Mouse (Mus musculus): ENCODE data around the gene Emc6.

Emc6 gene

DNA sequence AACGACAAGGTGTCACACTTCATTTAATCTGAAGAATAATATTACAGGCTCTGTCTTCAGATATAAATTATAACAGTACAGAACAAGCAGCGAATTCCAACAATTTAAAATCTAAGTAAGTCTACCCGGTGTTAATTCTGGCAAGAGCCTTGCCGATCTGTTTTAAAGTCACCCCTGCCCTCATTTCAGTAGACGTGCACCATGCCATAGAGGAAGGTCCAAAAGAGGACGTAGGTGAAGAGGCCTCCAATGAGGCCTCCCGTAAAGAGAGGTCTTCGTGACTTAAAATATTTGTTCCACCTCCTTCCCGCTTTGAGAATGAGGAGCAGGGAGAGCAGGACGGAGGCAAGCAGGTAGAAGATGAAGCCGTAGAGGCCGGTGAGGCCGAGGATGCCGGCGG is 651 bp downstream of the Emc6 start:
- DNase-seq (ENCODE audit: low read depth): no peak

DNA sequence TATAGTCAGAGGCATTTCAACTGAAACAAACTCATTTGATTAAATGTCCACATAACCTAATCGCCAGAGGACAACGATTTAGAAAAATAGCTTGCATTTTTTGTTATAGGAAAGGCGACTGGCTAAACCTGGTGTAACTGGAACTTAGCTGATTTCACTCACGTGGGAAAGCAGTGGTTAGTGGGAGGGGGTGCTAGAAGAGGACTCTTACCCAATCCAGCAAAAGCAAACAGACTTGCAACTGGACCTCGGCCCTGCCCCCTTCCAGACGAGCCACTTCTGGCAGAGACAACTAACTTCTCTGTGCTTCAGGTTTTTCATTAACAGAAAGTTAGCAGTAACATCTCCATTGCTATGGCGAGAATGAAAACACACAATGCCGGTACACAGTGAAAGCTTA is 1.2 kb downstream of the Emc6 start:
- no peak for DNase-seq (ENCODE audit: low read depth)

DNA sequence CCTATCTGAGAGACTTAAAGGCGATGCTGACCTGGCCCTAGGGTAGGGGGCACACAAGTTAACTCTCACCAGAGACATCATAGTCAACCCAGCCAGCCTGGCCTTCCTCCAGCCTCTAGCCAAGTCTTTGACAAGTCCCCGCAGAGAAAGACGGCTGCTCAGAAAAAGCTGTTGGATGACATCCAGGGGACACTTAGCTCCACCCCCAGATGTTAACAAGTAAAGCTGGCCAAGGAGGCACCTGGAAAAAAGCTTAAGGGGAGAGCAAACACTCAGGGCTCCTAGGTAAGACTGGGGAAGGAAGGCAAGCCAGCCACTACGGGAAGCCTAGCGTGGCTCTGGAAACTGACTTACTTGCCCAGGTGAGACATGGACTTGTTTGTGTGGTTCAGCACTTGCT is 4.7 kb downstream of the Emc6 start:
- DNase-seq (ENCODE audit: low read depth): no peak

DNA sequence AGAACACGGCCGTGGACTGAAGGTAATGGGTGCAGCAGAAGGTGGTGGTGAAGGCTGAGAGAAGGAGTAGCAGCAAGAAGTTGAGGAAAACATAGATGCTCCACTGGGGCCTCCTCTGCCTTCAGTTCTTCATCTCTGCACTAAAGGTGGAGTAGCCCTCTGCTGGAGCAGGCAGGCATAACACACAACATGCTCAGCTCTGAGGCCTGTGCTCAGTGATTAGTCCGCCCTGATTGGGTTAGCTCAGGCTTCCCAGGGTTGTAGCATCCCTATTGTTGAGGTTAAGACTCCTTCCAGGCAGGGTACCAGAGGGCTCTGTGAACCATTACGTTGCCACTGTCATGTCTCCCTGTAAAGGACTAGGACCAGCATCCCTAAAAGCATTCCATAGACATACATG is 7.6 kb downstream of the Emc6 start:
- peak; percentile 60 for DNase-seq (ENCODE audit: low read depth)

DNA sequence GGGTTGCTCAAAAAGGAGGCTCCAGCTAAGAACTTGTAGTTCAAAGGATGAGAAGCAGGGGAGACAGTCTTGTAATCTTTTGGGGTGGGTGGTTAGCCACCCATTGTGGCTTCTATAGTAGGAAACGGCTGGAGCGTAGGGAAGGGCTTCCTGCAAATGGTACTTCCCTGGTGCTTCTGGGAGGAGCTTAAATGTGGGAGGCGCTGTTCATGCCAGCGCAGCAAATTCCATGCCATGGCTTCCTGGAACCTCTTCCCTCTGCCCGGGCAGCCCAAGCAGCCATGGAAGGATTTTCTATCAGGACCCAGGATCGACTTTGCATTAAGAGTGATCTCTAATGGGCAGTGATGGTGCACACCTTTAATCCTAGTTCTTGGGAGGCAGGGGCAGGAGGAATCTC is 8.3 kb downstream of the Emc6 start:
- no peak for DNase-seq (ENCODE audit: low read depth)

DNA sequence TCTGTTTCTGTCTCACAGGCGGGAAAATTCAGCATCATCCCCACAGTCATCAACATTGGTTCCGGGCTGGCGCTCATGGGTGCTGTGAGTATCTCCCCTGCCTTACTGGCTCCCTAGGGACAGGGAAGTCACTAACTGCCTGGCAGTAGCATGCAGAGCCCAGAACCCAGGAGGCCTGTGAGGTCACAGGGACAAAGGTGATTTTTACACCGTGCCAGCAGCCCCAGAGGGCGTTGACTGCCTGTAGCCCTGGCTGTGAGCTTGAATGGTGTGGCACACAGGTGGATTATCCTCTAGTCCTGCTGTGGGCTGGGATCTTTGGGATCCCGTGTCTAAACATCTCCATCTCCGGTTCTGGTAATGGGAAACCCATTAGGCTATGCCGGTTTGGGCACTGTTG is 8.8 kb downstream of the Emc6 start:
- no peak for DNase-seq (ENCODE audit: low read depth)

DNA sequence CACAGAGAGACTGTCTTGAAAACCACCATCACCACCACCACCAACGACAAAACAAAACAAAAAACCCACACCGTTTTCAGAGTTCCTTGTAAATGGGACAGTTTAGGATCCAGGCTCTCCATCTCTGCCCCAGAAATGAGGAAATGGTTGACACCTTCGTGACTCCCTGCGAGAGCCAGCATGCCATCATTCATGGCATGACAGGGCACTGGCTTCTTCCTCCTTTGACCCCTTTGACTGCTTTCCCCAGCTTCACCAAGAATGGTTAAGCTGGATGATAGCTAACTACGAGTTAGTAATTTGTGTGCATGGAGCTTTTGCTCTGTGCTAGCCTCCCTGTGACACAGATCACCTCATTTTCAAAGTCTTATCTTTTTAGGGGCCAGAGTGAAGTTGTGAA is 14.6 kb downstream of the Emc6 start:
- no peak for DNase-seq (ENCODE audit: low read depth)

DNA sequence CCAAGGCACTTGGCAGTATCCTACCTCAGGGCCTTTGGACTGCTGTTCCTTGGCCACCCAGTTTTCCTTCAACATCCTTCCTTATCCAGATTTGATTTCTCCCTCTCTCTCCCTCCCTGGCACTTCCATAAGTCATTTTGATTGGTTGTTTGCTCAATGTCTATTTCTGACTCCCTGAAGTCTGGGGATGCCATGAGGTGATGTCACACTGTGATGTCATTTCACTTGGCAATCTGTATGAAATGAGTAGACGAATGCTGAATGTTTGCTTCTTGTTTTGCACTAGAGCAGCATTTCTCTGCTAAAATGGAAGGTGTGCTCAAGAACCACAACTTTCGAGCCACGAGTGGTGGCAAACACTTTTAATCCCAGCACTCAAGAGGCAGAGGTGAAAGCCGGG is 15.2 kb downstream of the Emc6 start:
- no peak for DNase-seq (ENCODE audit: low read depth)

DNA sequence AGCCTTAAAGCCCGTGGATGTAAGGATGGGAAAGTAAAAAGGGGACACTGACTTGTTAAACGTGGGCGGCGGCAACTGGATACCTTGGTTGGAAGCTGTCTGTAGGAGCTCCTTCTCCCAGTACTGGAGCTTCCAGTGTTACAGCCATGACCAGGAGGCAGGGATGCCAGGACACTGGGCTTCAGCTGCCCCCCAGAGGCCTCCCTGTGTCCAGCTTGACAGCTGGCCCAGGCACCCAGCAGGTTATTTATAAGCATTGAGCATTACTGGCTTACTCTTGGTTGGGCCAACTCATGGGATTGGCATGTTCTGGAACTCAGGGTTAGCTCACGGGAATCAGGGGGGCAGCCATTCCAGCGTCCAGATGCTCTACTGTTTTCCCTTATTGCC is 16.0 kb downstream of the Emc6 start:
- no peak for DNase-seq (ENCODE audit: low read depth)

DNA sequence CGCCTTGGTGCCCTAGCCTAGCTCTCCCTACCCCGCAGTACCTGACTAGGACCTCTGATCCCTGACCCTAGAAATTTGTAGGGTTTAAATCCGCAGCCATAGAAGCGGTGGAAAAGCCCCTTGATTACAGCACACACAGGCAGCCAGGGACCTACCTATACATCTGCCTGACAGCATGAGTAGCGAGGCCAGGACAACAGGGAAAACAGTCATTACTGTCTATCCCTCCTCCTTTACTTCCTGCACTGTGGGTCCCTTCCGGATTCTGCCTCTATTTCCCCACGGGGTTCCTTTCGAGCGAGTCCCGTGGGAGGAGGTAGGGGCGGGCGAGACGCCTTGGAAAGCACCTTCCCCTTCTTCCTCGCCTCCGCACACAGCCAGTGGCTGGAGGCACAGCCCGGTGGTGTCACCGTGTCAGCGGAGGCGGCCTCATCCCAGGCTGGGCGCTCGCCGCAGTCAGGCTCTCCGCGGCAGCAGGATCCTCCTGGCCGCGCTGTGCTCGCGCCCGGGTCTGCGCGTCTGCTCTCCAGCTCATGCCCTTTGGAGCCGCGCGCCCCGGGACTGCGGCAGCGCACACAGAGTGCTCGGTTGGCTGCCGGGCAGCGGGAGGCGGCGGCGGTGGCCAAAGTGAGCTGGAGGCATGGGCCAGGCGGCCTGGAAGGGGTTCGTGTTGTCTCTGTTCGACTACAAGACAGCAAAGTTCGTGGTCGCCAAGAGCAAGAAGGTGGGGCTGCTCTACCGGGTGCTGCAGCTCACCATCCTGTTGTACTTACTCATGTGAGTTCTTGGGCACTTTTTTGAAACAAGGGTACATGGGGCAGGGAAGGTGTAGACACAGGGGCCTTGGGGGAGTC is 16.7 kb downstream of the Emc6 start, which contains the start of gene P2rx5:
TSS of gene P2rx5 (plus strand) at position 465 of the 854 bp plus-strand sequence.
- no peak for DNase-seq (ENCODE audit: low read depth)

DNA sequence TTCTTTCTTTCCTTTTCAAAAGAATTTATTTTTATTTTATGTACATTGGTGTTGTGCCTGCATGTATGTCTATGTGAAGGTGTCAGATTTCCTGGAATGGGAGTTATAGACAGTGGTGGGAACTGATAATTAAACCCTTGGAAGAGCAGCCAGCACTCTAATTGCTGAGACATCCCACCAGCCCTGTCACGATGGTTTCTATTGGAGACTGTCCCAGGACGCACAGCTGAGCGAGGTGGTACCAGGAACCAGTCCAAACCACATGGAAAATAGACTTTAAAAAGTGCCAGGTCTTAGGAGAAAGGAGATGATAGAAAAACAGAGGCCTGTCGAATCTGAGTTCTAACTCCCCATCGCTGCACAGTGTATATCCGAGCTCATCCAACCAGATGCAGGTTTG is 21.8 kb downstream of the Emc6 start:
- no peak for DNase-seq (ENCODE audit: low read depth)

DNA sequence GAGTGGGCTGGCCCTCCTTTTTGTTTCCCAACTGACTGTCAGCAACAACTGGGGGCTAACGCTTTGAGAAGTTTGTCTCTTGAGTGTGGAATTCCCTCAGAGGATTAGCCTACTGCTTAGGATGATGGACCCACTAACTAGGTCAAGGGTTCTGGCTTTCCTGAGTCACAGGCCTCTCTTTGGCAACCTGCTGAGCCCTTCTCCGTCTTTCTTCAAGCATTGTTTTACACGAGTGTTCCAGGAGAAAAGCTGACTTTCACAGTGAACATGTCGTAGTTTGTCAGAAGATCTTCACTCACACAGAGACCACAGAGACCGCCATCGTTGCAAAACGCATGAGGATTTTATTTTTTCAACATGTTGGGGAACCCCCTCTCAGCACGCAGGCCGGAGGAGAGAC is 28.6 kb downstream of the Emc6 start:
- DNase-seq (ENCODE audit: low read depth): no peak

DNA sequence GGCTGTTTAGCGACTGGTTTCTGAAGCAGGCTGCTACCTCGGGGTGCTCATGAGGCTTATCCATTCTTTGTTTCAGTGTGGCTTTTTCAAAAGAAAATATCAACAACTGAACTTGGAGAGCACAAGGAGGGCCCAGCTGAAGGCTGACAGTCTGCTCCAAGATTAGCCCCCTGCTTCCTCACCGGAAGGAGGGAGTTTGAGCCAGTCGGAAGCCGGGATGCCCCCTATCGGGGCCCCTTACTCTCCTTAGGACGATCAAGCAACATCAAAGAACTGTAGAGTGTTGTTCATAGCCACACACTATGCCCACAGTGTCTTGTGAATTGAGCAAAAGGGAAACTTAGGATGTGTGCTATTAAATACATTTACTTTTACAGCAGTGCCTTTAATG is 29.9 kb downstream of the Emc6 start:
- DNase-seq (ENCODE audit: low read depth): no peak

DNA sequence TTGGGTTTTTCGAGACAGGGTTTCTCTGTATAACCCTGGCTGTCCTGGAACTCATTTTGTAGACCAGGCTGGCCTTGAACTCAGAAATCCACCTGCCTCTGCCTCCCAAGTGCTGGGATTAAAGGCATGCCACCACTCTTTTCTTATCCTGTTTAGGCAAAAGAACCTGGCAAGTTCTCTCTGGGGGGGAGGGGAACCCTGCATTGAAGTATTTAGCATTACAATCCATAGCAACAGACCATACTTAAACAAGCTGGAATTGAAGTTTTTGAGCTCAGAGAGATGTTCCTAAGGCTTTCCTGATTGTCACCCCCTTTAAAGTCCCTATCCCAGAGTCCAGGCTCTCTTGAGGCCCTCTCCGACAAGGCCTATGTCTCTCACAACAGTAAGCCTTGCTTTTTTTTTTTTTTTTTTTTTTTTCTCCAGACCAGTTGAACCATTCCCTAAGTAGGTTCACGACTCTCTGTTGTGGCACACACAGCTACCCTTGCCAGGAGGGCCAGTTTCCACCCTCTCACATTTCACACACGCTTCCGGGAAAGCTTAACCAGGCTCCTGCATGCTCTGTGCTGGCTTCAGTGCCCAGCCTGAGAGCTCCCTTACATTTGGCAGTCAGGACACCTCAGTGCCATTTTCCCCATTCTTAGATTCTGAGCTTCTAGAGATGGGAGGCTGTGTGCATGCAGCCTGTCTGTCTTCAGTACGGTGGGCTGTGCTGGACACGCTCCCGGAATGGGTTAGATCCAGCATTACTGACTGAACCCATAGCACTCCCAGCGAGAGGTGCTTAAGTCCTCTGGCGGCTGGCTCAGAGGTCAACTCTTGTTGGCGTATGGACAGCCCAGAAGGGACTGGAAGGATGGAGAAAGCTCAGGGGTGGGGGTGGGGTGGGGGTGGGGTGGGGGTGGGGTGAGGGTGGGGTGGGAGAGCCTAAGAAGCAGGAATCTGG is 30.5 kb downstream of the Emc6 start:
- DNase-seq (ENCODE audit: low read depth): no peak

DNA sequence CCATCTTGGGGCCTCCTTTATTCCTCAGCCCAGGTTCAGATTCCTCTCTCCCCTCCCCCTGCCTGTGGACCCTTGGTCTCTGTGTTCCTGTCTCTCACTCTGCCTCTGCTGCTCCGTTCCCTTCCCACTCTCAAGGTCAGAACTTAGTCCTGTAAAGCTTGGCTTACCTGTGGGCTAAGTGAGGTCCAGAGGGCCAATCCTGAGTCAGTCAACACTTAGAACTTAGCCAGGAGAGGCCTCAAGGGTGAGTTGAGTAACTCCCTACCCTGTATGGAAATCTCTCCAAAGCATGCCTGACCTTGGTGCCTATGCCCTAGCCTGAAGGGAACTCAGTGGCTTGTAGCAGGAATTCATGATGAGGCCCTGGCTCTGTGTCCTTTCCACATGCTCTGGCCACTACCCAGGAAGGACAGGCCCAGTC is 32.6 kb downstream of the Emc6 start:
- no peak for DNase-seq (ENCODE audit: low read depth)

DNA sequence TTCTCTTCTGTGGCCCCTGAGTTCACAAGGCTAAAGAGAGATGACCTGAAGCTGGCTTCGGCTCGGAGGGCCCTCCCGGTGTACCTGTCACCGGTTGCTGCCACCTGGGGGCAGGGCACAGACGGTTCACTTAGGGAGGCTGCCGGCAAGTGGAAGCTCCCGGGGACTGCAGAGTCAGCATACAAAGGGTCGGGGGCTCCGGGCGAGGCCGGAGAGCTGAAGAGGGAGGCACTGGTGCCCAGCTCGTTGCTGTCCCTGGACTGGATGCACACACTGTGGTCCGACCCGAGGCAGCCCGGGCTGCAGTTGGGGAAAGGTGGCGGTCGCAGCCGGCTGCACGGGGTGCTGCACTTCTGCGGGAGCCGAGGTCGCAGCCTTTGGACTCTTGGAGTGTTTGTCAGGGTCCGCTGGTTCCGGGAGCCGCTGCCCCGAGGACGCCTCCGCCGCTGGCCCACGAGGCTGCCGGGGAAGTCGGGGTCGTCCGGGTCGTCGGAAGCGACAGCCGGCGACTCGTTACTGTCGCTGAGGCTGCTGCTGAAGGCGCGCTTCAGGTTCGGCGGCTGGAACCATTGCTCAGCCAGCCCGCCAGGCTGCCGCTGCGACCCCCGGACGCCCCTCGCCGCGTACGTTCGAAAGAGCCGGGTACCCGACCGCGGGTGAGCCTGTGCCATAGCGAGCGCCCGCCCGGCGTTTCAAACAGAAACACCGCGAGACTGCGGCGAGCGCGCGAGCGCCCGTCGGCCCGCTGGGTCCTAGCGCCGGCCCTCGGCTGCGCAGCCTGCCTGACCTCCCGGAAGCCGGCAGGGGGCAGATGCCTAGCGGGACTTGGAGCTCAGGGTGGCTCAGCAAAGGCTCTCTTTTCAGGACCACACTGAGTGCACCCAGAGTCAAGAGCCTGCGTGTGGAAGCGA is 39.0 kb downstream of the Emc6 start, which contains the start of gene Haspin:
TSS of gene Haspin (minus strand) at position 704 of the 911 bp plus-strand sequence.
- DNase-seq (ENCODE audit: low read depth): peak; percentile 80

DNA sequence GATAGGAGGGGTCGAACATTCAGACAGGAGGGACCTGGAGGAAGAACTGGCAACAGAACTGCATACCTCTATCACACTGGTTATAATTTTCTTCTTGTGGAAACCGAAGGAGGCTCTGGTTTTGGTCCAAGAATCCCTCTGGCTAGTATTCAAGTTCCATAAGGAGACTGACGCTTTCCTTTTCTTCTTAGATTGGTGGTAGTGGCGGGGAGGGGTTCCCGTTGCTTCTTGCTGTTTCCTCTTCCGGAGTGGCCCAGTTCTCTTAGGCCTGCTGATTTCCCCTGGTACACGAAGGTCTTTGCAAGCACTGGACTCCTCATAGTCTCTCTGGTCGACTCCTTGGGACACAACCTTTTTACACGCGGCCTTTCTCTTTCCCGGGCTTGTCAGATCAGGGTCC is 39.7 kb downstream of the Emc6 start:
- DNase-seq (ENCODE audit: low read depth): no peak

DNA sequence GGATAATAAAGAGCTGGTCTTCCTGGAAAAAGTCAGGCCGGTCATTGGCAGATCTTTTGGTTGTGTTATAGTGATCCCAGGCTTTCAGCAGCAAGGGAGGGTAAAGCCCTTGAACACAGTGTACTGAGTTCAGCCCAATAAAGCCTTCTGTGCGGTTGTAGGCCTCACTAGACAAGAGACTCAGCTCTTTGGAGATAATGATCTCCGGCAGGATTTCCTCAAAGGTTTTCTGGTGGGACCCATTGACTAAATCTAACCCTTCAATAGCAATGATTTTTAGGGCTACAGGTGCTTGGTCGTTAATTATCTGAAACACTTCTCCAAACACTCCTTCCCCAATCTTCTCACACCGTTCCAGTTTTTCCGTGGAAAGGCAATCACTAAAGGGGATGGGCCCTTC is 40.2 kb downstream of the Emc6 start:
- DNase-seq (ENCODE audit: low read depth): no peak

DNA sequence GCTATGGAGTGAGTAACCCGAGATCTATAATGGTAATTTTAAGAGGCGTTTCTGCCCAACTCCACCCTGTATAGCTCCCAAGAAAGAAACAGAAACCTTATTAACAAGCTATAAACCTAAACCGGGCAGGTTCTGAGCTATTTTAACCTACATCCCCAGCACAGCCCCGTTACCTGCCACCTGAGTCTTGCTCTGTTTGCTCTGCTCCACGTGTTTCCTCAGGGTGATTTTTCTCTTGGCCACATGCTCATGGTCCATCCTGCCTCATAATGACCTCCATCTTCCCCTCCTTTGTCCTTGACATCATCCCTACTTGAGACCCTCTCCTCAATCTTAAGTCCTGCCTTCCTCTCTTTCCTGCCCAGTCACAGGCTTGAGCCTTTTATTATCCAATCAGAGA is 42.6 kb downstream of the Emc6 start:
- no peak for DNase-seq (ENCODE audit: low read depth)

DNA sequence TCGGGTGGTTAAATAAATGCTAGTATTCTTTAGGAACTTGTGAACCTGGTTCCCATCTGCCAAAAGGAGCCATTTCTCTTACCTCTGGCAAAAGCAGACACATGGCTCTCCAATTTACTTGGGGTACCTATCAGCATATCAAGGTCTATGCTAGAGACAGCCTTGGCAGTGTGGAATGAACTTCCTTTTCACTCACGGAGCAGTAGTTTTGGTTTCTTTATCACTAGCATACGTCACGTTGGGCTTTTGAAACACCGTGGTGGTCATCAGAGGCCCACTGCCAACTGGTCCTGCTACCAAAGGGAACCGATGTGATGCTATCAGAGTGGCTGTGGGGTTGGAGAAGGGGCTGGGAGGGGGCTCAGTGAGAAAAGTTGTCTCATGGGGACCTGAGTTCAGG is 43.8 kb downstream of the Emc6 start:
- no peak for DNase-seq (ENCODE audit: low read depth)

DNA sequence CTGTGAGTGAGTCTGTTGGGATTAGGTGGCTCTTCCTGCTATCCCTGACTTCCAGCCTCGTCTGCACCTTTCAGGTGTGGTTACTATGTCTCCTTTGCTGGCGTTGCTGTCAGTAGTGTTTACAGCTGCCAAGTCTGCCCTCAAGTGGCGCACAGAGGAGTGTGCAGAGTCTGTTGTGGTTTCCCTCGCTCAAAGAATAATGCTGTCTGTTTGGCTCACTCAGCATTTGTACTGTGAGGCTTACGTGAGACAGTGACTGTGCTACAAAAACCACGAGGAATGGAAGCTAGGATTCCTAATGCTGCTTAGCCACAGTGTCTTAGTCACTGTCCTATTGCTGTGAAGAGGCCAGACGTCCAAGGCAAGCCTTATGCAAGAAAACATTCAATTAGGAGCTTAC is 45.8 kb downstream of the Emc6 start:
- no peak for DNase-seq (ENCODE audit: low read depth)

DNA sequence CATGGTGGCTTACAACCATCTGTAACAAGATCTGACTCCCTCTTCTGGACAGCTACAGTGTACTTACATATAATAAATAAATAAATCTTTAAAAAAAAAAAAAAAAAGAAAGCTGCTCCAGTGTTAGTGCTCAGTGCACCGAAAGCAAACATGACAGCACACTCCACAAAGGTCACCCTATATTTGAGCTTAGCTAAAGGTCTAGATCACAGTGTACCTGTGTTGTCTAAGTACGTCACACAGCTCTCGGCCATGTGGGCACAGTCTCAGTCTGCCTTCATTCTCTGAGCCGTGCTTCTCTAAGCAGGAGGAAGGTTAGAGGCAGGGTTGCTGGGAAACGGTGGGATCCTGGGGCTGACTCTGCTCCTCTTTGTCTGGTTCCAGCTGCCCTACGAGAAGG is 50.3 kb downstream of the Emc6 start:
- DNase-seq (ENCODE audit: low read depth): no peak

All from c-Kit-positive CD71-negative TER-119-negative erythroid progenitor cells, embryonic 14.5 days (primary cell).